Mouse (Mus musculus) spleen, postnatal 36 days (tissue): ENCODE data around the gene Ybx2.

Experiments
- DNase-seq, 2 experiments: peaks; one replicate each; pipeline ENCODE4 v3.0.0; 2022; ENCODE audit warnings: low spot score in 2 of 2, mixed read lengths in 1 of 2

Ybx2 gene

DNA sequence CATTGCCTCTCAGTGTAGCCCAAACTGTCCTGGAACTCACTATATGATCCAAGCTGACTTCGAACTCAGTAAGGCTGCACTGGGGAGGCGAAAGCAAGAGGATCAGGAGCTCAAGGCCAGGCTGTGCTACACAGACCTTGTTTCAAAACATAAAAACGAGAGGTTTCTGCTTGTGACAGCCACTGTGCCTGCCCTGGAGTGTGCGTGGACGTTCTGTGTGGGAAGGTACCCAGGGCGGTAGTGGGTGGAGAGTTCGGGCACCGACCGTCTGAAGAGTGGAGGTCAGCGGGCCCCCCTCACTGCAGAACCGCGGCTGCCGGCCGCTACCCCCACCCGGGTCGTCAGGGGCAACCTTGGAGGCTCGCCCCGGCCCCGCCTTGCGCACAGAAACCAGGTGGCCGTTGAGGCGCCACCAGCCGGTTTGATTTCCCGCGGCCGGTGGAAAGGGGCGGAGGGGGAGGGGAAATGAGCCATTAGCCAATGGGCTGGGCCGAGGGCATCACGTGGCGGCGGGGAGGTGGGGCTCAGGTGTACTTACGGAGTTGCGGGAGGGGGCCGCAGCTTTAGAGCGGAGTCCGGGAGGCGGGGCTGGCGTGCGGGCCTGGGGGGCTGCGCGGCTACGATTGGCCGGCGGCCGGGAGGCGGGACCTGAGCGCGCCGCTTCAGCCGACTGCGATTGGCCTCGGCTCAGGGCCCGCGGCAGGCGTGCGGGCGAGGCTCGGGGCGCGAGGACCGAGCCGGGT, at the start of gene Ybx2:
Gene Ybx2, plus strand, starts transcription at position 660 of the 743 bp plus-strand sequence.
- DNase-seq = peak; percentile 82 to 87

- DNase-seq = no peak
Measured at GRCm38 (mm10) chr11:69886907-69887635, 48.5 kb upstream of the Ybx2 start.

DNA sequence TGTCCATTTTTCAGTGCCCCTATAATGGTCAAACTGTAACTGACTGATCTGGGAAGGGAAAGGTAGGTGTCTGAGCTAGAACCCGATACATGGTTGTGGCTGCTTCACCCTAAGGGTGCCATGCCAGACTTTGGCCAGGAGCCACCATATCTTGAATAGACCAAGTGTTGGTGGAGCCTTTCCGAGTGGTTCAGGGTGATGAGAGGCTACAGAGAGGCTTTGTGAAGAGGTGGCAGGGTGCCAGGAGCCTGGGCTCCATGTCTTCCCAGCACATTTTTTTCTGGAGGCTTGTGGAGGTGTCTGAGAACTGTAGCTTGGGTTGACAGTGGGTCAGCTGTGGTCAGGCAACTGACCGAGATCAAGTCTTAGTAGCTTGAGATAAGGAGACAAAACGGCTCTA, 44.1 kb upstream of the Ybx2 start:
- DNase-seq = peak in 1 of 2 experiments; percentile 45

DNA sequence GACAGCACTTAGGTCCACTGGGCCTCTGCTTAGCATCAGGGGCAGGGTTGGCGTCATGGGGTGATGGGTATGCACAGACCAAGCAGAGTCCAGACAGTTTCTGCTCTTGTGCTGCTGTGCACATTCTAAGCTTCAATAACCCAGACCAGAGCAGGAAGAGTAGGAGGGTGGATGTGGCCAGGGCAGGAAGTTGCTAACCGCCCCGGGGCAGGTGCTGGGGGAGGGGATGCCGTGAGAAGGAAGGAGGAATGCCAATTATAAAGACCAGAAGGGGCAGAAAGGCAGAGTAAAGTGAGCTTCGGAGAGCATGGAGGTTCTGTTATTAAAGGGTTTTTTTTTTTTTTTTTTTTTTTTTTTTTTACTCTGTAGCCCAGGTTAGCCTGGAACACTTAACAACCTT, 40.9 kb upstream of the Ybx2 start:
- peak; percentile 92 for DNase-seq

DNA sequence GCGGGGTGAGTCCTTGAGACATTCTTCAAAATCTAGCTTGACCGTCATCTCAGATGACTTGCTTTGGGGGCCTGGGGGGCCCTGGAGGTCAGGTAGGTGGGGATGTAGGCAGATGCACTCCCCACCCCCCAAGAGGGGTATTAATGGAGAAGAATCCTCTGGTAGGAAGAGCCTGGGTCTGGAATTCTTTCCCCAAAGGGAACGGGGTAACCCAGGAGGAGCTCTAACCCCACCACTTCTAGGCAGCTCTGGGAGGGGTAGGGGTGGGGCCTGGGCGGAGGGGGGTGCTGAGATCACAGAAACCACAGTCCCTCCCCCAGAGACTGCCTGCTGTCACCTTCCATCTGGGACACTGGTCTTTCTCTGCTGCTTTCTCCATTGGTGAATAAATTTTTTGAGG, 40.3 kb upstream of the Ybx2 start, which contains the start of gene Acap1:
Gene Acap1, minus strand, starts transcription at position 249 of the 400 bp plus-strand sequence.
- peak; percentile 70 to 74 for DNase-seq

DNA sequence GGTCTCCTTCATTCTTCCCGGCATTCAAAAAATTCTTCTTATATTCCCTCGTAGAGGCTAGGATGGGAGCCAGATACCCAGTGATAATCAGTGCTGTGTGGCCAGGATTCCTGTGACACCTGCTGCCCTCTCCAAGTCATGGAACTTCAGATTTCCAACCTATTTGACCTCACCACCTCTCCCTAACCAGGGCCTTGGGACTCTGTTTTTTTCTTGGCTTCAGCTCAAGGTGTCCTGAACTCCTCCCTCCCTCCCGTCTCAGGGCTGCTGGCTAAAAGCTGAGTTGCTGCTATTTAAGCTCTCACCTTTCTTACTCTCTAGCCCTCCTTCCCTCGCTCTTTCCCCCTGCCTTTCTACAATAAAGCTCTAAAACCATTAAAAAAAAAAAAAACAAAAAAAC, 35.7 kb upstream of the Ybx2 start:
- no peak for DNase-seq

DNA sequence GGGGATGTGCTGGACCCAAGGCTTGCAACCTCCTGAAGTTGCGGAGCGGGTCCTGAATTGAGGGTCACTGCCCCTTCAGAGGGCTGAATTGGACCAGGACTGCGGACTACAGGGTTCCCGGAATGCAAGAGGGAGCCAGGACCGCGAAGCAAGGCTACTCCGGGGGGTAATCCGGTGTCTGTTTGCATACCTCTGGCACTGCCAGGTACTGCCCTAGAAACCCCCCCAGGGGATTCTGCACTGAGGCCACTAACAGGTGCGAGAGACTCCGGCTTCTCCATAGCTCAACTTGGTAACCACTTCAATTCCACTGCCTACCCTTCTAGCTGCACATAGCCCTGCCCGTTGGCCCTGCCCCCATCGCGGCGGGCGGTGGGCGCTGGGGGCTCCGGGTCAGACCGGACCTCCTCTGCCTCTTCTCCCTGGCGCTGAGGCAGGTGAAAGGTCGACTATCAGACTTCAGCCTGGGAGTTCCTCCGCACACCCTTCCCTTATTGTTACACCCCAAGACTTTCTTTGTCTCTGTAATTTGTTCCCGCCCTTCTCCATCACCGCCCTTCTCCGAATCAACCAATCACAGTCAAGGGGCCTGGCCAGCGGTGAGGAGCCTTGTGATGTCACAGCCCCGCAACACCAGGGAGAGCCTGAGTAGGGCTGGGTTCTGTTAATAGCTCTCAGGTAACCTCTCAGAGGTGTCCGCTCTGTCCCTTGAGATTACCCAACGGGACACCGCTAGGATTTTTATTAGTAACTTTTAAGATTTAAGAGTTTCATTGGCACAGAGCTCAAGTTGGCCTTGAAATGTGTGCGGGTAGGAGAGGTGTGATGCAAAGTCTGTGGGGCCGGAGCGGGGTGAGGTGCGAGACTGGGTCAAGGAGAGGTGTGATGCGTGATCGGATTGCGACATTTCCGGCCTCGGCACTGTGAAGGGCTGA, 34.9 kb upstream of the Ybx2 start, which contains the start of the genes 2810408A11Rik and Neurl4:
Gene 2810408A11Rik, minus strand, starts transcription at position 517 of the 935 bp plus-strand sequence.
Gene Neurl4, plus strand, starts transcription at position 602 of the 935 bp plus-strand sequence.
- peak; percentile 94 to 95 for DNase-seq

DNA sequence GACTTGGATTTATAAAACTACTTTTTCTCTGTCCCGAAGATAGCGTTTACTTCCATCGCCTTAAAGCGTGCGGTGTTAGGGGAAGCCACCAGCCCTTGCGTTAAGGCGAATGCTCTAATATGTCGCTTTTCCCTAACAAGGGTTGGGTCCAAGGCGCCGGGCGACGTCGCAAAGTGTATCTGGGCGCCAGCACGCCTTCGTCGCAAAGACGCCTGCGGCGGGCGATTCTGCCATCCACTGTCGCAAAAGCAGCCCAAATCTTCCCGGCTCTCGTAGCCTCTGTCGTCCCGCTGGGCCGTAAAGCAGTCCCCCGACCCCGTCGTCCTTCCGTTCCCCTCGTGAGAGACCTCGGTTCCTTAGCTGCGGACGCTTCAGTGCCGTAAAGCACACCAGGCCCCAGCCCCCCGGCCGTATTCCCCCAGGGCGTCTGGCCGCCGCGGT, 34.2 kb upstream of the Ybx2 start:
- DNase-seq = peak; percentile 95

GRCm38 (mm10) chr11:69901993-69902392, 33.6 kb upstream of the Ybx2 start:
- DNase-seq = no peak

DNA sequence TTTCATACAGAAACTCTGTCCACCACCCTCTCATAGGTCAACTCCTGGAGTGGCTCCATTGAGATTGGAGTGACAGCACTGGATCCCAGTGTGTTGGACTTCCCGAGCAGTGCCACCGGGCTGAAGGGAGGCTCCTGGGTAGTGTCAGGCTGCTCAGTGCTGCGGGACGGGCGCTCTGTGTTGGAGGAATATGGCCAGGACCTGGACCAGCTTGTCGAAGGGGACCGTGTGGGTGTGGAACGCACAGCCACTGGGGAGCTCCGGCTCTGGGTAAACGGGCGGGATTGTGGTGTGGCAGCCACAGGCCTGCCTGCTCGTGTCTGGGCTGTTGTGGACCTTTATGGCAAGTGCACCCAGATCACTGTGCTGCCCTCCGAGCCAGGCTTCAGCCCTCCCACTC, 32.6 kb upstream of the Ybx2 start:
- no peak for DNase-seq

- no peak for DNase-seq
Measured at GRCm38 (mm10) chr11:69904311-69904710, 31.3 kb upstream of the Ybx2 start.

DNA sequence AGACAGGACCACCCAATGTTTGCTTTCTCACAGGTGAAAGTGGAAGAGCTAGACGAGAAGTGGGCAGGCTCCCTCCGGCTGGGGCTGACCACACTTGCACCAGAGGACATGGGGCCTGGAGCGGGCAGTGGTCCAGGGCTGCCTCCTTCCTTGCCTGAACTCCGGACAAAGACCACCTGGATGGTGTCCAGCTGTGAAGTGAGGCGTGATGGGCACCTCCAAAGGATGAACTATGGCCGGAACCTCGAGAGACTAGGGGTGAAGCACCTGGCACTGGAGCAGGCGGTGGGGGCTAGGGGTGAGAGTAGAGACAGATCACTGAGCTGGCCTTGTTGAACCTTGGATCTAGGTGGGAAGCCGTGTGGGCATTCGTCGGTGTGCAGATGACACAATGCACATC, 27.0 kb upstream of the Ybx2 start:
- no peak for DNase-seq

DNA sequence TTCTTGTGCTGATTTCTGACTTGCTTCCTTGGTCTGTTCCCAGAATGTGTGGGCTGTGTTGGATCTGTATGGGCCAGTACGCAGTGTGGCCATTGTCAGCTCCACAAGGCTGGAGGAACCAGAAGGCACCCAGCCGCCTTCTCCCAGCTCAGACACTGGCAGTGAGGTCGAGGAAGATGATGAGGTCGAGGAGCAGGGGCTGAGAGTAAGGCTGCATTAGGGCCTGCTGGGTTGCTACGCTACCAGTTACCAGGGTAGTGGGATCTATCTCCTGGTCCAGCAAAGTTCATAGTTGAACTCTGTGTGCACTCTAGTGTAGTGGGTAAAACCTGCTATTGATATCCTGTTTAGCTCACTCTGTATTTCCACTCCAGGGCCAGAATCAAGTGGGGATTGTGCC, 26.4 kb upstream of the Ybx2 start:
- no peak for DNase-seq

DNA sequence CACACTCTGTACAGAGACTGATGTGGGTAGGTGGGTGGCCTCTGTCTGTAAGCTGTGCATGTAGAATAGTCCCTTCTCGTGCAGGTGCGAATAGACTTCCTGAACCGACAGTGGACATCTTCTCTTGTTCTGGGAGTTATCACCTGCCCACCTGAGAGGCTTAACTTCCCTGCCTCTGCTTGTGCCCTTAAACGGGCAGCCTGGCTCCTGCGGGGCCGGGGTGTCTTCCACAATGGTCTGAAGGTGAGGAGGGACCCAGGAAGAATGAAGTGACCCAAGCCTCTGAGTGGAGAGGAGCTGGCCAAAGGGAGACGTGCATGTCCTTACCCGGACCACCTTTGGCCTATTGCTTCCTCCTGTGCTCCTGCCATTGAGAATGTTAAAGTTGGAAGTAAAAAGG, 25.4 kb upstream of the Ybx2 start:
- no peak for DNase-seq

DNA sequence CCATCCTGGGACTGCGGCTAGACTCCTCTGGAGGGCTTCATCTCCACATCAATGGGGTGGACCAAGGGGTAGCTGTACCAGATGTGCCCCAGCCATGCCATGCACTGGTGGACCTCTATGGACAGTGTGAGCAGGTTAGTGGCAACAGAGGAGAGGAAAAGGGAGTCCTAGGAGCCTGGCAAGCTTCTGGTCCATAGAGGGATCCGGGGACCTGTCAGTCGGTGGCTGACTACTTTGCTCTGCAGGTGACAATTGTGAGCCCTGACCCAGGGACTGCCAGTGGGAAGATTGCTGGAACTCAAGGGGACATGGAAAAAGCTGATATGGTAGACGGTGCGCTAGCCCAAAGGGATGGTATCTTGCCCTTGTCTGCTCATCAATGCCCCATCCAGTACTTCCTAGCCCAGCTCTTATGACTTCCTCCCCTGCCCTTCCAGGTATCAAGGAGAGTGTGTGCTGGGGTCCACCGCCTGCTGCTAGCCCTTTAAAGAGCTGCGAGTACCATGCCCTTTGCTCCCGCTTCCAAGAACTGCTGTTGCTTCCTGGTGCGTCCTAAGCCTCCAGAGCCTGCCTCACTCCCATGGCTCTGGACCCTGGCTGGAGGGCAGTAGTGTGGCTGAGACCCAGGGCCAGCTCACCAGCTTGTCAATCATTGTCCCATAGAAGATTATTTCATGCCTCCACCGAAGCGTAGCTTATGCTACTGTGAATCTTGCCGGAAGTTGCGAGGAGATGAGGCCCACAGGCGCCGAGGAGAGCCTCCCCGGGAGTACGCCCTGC, 24.6 kb upstream of the Ybx2 start:
- no peak for DNase-seq

DNA sequence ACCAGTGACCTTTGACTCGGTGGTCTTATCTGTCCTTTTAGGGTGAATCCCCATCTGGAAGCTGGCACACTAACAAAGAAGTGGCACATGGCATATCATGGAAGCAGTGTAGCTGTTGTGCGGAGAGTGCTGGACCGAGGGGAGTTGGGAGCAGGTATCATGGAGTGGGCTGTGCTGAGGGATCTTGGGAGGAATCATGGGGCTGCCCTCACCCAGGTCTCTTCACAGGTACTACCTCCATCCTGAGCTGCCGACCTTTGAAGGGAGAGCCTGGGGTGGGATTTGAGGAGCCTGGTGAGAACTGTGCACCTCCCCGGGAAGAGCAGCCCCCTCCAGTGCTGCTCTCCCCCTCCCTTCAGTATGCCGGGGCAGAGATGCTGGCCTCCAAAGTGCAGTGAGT, 23.9 kb upstream of the Ybx2 start:
- no peak for DNase-seq

GRCm38 (mm10) chr11:69912716-69913530, 22.7 kb upstream of the Ybx2 start:
- no peak for DNase-seq

GRCm38 (mm10) chr11:69913554-69914371, 21.8 kb upstream of the Ybx2 start, which contains the start of gene Gps2:
Gps2 (plus strand) TSS chr11:69913888.
- peak; percentile 90 to 91 for DNase-seq

GRCm38 (mm10) chr11:69914372-69914764, 21.2 kb upstream of the Ybx2 start:
- peak in 1 of 2 experiments; percentile 28 for DNase-seq
